Mouse (Mus musculus): ENCODE results near the gene Mrpl53.

DNA sequence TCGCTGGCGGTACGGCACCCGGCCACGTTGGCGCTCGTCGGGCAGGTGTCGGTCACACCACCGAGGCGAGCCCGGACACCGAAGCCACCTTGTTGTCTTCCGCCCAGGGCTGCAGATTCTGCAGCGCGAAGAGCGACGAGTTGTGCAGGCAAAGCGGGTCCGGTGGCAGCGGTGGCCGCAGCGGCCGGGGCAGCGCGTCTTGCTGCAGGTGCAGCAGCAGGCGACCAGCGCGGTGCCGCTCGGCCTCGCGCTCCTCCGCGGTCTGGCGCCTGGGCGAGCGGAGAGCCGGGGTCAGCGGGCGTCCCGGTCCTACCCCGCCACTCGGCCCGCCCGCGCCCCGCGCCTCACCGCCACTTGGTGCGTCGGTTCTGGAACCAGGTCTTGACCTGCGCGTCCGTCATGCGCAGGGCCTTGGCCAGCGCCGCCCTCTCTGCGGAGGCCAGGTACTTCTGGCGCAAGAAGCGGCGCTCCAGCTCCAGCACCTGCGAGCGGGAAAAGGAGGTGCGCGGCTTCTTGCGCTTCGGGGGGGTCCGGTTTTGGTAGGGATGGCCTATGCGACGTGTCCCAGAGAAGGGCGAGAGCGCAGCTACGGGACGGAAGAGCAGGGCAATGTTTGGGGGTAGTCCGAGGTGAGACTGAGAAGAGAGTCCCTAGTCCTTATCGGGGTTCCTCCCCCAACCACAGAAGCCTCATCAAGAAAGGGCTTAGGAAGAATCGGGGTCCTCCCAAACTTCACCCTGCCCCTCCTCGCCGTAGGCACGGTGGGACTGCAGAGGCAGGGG is 39.9 kb upstream of the Mrpl53 start:
- TF ChIP-seq POLR2A (IDR thresholded peaks at IDR 0.05; ENCODE audit: control insufficient read depth, extremely low read depth, insufficient read depth, low read length, poor library complexity) (no peak), CTCF (IDR thresholded peaks at IDR 0.05; ENCODE audit: borderline replicate concordance, control insufficient read depth, extremely low read depth, insufficient read depth, low read length, poor library complexity) (no peak)

Measured in thymus, adult 2 months (tissue).